Mouse (Mus musculus) forebrain, postnatal 0 days (tissue): ENCODE results near the gene Grpel1. TPM values are rescaled to one million over a fixed set of nuclear protein-coding genes. Genes with fewer than 3 reads are reported as not detected.

ENCODE experiments used
- ATAC-seq: fragments of 200-750 bp; cut with Nextera tagmentation; 2 replicates; pipeline ENCODE4 v1.8.0; 2017; ENCODE audit warnings: mild to moderate bottlenecking, moderate library complexity
- DNase-seq: peaks from one replicate; pipeline ENCODE4 v3.0.0-alpha.2; 2015
- H3K27ac ChIP-seq: fragments of 300-500 bp; sonication (generic); 2 replicates; pipeline ENCODE4 v1.5.1; 2014; ENCODE audit warnings: low read depth, mild to moderate bottlenecking, antibody characterized with exemption, low read length, moderate library complexity, mixed read lengths
- H3K27me3 ChIP-seq: fragments of 300-500 bp; sonication (generic); 2 replicates; pipeline ENCODE4 v1.6.1; 2014; ENCODE audit warnings: mild to moderate bottlenecking, low read length, mixed read lengths; ENCODE audit not compliant: insufficient read depth
- H3K36me3 ChIP-seq: fragments of 300-500 bp; sonication (generic); 2 replicates; pipeline ENCODE4 v1.6.1; 2014; ENCODE audit warnings: mild to moderate bottlenecking, moderate library complexity; ENCODE audit not compliant: insufficient read depth
- H3K4me1 ChIP-seq: fragments of 300-500 bp; sonication (generic); 2 replicates; pipeline ENCODE4 v1.6.1; 2014; ENCODE audit warnings: antibody characterized with exemption; ENCODE audit not compliant: insufficient read depth
- H3K4me2 ChIP-seq: fragments of 300-500 bp; sonication (generic); 2 replicates; pipeline ENCODE4 v1.6.1; 2014; ENCODE audit warnings: low read depth, mild to moderate bottlenecking, moderate library complexity
- H3K4me3 ChIP-seq: fragments of 300-500 bp; sonication (generic); 2 replicates; pipeline ENCODE4 v1.5.1; 2014; ENCODE audit warnings: low read depth, low read length, mixed read lengths
- H3K9ac ChIP-seq: fragments of 300-500 bp; sonication (generic); 2 replicates; pipeline ENCODE4 v1.6.1; 2014; ENCODE audit warnings: mild to moderate bottlenecking
- H3K9me3 ChIP-seq: fragments of 300-500 bp; sonication (generic); 2 replicates; pipeline ENCODE4 v1.6.1; 2016; ENCODE audit warnings: low read length
- CTCF ChIP-seq: sonication (generic); IDR thresholded peaks from 2 replicates; pipeline ENCODE4 v1.5.1; 2016; ENCODE audit warnings: antibody characterized with exemption, control low read depth, low read depth
- WGBS: fragments of 180-500 bp; shearing (Covaris S2); extraction: QIAGEN DNeasy Blood & Tissue Kit; methylation state at CpG from one replicate; pipeline ENCODE4 v1.1.7; 2014; 5-methylcytosine and 5-hydroxymethylcytosine counted together
- polyA plus RNA-seq: library from polyadenylated mRNA; unstranded; fragments of >200 nt; fragmentation: Nextera tagmentation; extraction: Ambion mirVana; gene quantifications from 2 replicates; pipeline ENCODE4 v1.2.1, GENCODE M21; 2015
- total RNA-seq: library from RNA; depleted of rRNA; stranded (reverse); fragments of >200 nt; gene quantifications from 2 replicates; pipeline ENCODE4 v1.2.3, GENCODE M21; 2014

The Grpel1 gene
- total and polyA plus RNA-seq, 2 experiments from 2014 or later: 19.1 to 42.0 TPM

DNA sequence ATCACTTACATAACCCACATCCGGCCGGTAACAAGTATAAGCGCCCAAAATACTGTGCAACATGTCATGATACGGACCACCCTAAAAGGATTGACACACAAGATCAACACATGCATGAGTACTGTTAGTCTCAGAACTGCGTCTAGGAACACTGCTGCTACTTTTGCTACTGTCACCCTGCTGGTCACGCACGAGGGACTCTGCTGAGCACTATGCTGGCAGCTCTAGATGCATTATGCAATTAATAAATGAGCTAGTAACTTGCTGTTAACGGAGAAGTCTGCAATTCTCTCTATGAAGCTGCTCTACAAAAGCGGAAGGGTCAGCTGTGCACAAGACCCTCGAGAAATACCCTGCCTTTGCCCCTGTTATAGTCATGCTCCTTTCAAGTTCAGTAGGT is 43.6 kb downstream of the Grpel1 start:
- DNase-seq (no peak), ATAC-seq (no peak)
- H3K9ac ChIP-seq: no peak overlapping the region
- no peak overlapping the region for H3K27ac ChIP-seq
- WGBS: 94% methylated on average over 10 of the region's 10 CpGs
- no peak overlapping the region for H3K4me2 ChIP-seq
- H3K4me1 ChIP-seq: no peaks in the 10 kb centered on the region
- H3K9me3 ChIP-seq: no peaks in the 10 kb centered on the region
- H3K36me3 ChIP-seq: peaks cover 93% of the 10 kb centered on the region
- H3K4me3 ChIP-seq: no peak overlapping the region
- H3K27me3 ChIP-seq: no peaks in the 10 kb centered on the region
- TF ChIP-seq CTCF: no peak

DNA sequence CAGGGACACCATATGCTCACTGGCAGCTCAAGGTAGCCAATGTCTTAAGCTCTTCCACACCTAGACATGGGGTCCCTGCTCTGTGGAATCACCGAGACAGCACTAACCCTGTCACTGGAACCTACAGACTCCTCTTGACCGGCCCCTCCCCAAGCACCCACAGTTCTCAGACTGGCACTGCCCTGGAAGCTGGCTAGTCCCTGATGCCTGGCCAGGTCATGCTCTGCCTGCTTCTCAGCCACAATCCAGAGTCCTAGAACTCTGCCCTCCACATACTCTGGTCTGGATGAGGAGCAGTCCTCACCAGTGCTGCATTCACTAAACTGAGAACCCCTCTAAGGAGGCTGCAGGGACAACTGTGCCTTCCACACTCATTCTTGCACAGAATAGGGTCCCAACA is 46.2 kb downstream of the Grpel1 start:
- Histone ChIP-seq H3K27ac (no peak overlapping the region), H3K36me3 (peaks cover 89% of the 10 kb centered on the region), H3K4me1 (no peaks in the 10 kb centered on the region), H3K9me3 (no peaks in the 10 kb centered on the region), H3K9ac (no peak overlapping the region), H3K4me2 (no peak overlapping the region), H3K4me3 (no peak overlapping the region), H3K27me3 (no peaks in the 10 kb centered on the region)
- WGBS: 100% methylated on average over 2 of the region's 2 CpGs
- ATAC-seq: no peak
- no peak for TF ChIP-seq CTCF
- no peak for DNase-seq

DNA sequence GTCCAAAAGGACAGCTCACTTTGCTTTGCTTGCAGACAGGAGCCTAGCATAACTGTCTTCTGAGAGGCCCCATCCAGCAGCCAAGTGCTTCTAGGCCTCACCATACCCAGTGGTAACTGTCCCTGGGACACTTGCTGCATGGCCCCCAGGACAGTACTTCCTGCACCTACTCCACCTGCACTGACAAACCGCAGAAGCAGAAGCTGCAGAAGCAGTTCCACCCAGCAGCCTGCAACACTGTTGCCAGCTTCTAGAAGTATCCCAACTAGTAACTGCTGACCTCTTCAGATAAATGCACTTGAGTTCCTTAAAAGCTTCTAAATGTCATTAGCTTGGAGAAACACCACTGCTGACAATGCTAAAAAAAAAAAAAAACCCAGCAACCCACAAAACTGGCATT is 50.3 kb downstream of the Grpel1 start:
- H3K36me3 ChIP-seq: peaks cover 93% of the 10 kb centered on the region
- DNase-seq (no peak), ATAC-seq (no peak)
- no peaks in the 10 kb centered on the region for H3K4me1 ChIP-seq
- no peak overlapping the region for H3K27ac ChIP-seq
- WGBS: 92% methylated on average over 1 of the region's 1 CpGs
- TF ChIP-seq CTCF: no peak
- no peak overlapping the region for H3K4me2 ChIP-seq
- no peaks in the 10 kb centered on the region for H3K9me3 ChIP-seq
- no peak overlapping the region for H3K4me3 ChIP-seq
- H3K27me3 ChIP-seq: no peaks in the 10 kb centered on the region
- H3K9ac ChIP-seq: no peak overlapping the region

DNA sequence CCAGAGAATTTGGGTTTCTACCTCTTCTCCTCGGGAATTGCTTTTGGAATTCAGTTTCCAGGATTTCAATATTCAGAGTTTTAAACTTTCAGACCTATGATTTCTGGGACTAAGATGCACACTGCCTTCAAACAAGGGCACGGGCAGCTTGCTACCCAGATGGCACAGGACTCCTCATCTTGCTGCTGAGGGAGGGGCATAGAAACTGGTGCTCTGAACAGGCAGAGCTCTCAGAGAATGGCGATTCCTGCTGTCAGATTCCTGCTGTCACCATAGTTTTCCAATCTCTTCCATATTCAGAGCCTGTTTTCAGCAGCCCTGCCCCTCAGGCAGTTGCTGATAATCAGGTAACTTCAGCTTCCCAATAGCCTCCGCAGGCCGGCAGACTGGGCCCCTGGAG is 50.8 kb downstream of the Grpel1 start:
- no peak for TF ChIP-seq CTCF
- no peak overlapping the region for H3K27ac ChIP-seq
- no peaks in the 10 kb centered on the region for H3K9me3 ChIP-seq
- H3K4me2 ChIP-seq: no peak overlapping the region
- H3K9ac ChIP-seq: no peak overlapping the region
- H3K4me1 ChIP-seq: no peaks in the 10 kb centered on the region
- WGBS: 75% methylated on average over 5 of the region's 5 CpGs
- no peaks in the 10 kb centered on the region for H3K27me3 ChIP-seq
- DNase-seq: peak; percentile 3
- peaks cover 94% of the 10 kb centered on the region for H3K36me3 ChIP-seq
- ATAC-seq: peak; percentile 34; the same call in 1 of the 2 replicates
- H3K4me3 ChIP-seq: no peak overlapping the region

DNA sequence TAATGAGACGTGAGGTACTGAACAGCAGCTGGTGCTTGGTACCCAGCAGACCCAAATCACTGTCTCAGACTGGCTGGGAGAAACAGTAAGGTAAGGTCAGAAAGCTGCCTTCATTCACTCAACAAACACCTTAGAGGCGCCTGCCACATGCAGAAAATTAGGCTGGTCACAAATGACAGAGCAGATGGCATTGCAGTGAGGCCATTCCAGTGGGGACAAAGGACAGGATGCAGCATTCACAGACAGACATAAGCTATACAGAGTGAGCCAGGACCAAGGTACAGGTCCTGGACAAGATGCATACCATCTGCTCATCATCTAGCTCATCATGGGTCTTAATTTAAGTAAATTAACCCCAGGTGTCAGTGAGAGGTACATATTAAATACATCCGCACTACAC is 52.8 kb downstream of the Grpel1 start:
- no peak for ATAC-seq
- H3K36me3 ChIP-seq: peaks cover 86% of the 10 kb centered on the region

GRCm38 (mm10) chr5:36519751-36520150 is 55.0 kb downstream of the Grpel1 start:
- no peaks in the 10 kb centered on the region for H3K4me1 ChIP-seq
- 68% methylated on average over 3 of the region's 3 CpGs for WGBS
- peaks cover 88% of the 10 kb centered on the region for H3K36me3 ChIP-seq
- H3K4me2 ChIP-seq: no peak overlapping the region
- ATAC-seq (no peak), DNase-seq (no peak)
- H3K9me3 ChIP-seq: no peaks in the 10 kb centered on the region
- TF ChIP-seq CTCF: no peak
- H3K9ac ChIP-seq: no peak overlapping the region
- no peaks in the 10 kb centered on the region for H3K27me3 ChIP-seq
- no peak overlapping the region for H3K4me3 ChIP-seq
- no peak overlapping the region for H3K27ac ChIP-seq

More for the DNA sequence above, 52.8 kb downstream of the Grpel1 start:
- DNase-seq: no peak
- Histone ChIP-seq H3K27ac (no peak overlapping the region), H3K27me3 (no peaks in the 10 kb centered on the region), H3K4me2 (no peak overlapping the region), H3K9ac (no peak overlapping the region), H3K4me1 (no peaks in the 10 kb centered on the region), H3K9me3 (no peaks in the 10 kb centered on the region), H3K4me3 (no peak overlapping the region)
- no peak for TF ChIP-seq CTCF
- 85% methylated on average over 3 of the region's 3 CpGs for WGBS

DNA sequence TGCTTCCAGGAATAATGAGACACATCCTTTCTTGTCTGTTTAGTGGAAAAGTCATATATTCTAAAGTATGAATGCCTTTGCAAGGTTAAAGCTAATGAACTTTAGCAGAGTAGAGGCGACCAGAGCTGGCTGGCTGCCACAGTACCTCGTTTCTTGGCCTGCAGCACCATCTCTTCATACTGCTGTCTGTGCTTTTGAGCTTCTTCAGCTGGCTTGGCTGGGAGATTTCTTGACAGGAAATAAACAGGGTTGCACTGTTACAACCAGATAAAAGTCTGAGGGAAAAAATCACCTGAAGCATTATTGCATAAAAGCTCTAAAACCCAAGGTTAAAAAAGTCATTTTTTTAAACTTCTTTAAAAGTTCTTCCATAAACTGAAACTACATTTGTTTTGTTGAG is 58.0 kb downstream of the Grpel1 start:
- Histone ChIP-seq H3K27me3 (no peaks in the 10 kb centered on the region), H3K27ac (no peak overlapping the region), H3K9ac (no peak overlapping the region), H3K9me3 (no peaks in the 10 kb centered on the region), H3K4me3 (no peak overlapping the region), H3K36me3 (peaks cover 62% of the 10 kb centered on the region), H3K4me1 (peaks cover 4% of the 10 kb centered on the region; the same call in 1 of the 2 replicates), H3K4me2 (no peak overlapping the region)
- WGBS: 55% methylated on average over 2 of the region's 2 CpGs
- DNase-seq (no peak), ATAC-seq (no peak)
- TF ChIP-seq CTCF: no peak
